Mouse (Mus musculus) CH12.LX (cell line): ENCODE data around the gene Krt1. TPM values are rescaled to one million over a fixed set of nuclear protein-coding genes. Genes with fewer than 3 reads are reported as not detected.

Source experiments
- DNase-seq: peaks from one replicate; pipeline ENCODE4 v3.0.0-alpha.2; 2013; ENCODE audit errors: extremely low read depth
- H3K27ac ChIP-seq: 2 replicates; pipeline ENCODE4 v1.5.1; 2012; ENCODE audit warnings: low read depth, mild to moderate bottlenecking, control low read depth, moderate library complexity; ENCODE audit not compliant: insufficient read depth
- H3K27me3 ChIP-seq: replicated peaks from 2 replicates; pipeline ENCODE3; 2012; ENCODE audit warnings: inconsistent platforms
- H3K36me3 ChIP-seq, 2 experiments: replicated peaks in 1 of 2; 2 replicates each; pipeline versions ENCODE3 to v1.6.1; 2012; ENCODE audit warnings: inconsistent platforms in 1 of 2, low read length in 1 of 2, mild to moderate bottlenecking in 1 of 2, mixed read lengths in 1 of 2, moderate library complexity in 1 of 2; ENCODE audit not compliant: control insufficient read depth in 1 of 2, insufficient read depth in 1 of 2
- H3K4me1 ChIP-seq, 2 experiments: 2 replicates each; pipeline ENCODE4 v1.6.1; 2012; ENCODE audit warnings: inconsistent platforms in 1 of 2, moderate library complexity in 1 of 2; ENCODE audit not compliant: insufficient read depth in 2 of 2, control insufficient read depth in 1 of 2
- H3K4me2 ChIP-seq: 2 replicates; pipeline ENCODE4 v1.6.1; 2012; ENCODE audit warnings: low read depth, mild to moderate bottlenecking, control low read depth; ENCODE audit not compliant: poor library complexity, insufficient read depth, severe bottlenecking
- H3K4me3 ChIP-seq, 3 experiments: fragments of 150-350 bp in 1 of 3; sonication (generic) in 1 of 3; replicated peaks in 1 of 3; 2 replicates each; pipeline versions ENCODE3 to v1.5.1; 2011 to 2012; ENCODE audit warnings: low read depth in 2 of 3, low read length in 2 of 3, mild to moderate bottlenecking in 2 of 3, moderate library complexity in 2 of 3, control low read depth in 1 of 3, improper control_type of control experiment in 1 of 3, inconsistent platforms in 1 of 3, mixed read lengths in 1 of 3; ENCODE audit not compliant: poor library complexity in 1 of 3
- H3K79me2 ChIP-seq: replicated peaks from 2 replicates; pipeline ENCODE4 v1.6.1; 2012; ENCODE audit warnings: mild to moderate bottlenecking, moderate library complexity; ENCODE audit not compliant: control insufficient read depth, poor library complexity, insufficient read depth, severe bottlenecking; ENCODE audit errors: extremely low read depth
- H3K9ac ChIP-seq: 2 replicates; pipeline ENCODE4 v1.6.1; 2012; ENCODE audit warnings: low read depth, mild to moderate bottlenecking, control low read depth, moderate library complexity; ENCODE audit not compliant: insufficient read depth
- H3K9me3 ChIP-seq: replicated peaks from 2 replicates; pipeline ENCODE3; 2012; ENCODE audit warnings: low read length, inconsistent platforms, mixed read lengths
- BHLHE40 ChIP-seq: IDR thresholded peaks from 2 replicates; pipeline ENCODE4 v1.6.1; 2011; ENCODE audit warnings: mild to moderate bottlenecking, low read depth, low read length, improper control_type of control experiment
- CHD2 ChIP-seq: IDR thresholded peaks from 2 replicates; pipeline ENCODE4 v1.6.1; 2011; ENCODE audit warnings: low read length, improper control_type of control experiment
- CTCF ChIP-seq, 2 experiments: IDR thresholded peaks in 1 of 2; conservative IDR thresholded peaks in 1 of 2; 2 replicates each; pipeline ENCODE4 v1.5.1; 2011 to 2012; ENCODE audit warnings: low read depth in 2 of 2, low read length in 2 of 2, improper control_type of control experiment in 1 of 2, inconsistent platforms in 1 of 2, mild to moderate bottlenecking in 1 of 2, moderate library complexity in 1 of 2
- ELF1 ChIP-seq: IDR thresholded peaks from 2 replicates; pipeline ENCODE4 v1.6.1; 2014; ENCODE audit warnings: low read depth, mild to moderate bottlenecking, inconsistent platforms, low read length, improper control_type of control experiment
- EP300 ChIP-seq: IDR thresholded peaks from 2 replicates; pipeline ENCODE4 v1.6.1; 2011; ENCODE audit warnings: low read length, improper control_type of control experiment
- ETS1 ChIP-seq: conservative IDR thresholded peaks from 2 replicates; pipeline ENCODE4 v1.6.1; 2012; ENCODE audit warnings: low read depth, mild to moderate bottlenecking, inconsistent platforms, low read length, improper control_type of control experiment, moderate library complexity
- HCFC1 ChIP-seq: IDR thresholded peaks from 2 replicates; pipeline ENCODE4 v1.6.1; 2012; ENCODE audit warnings: low read depth, mild to moderate bottlenecking, inconsistent platforms, low read length, improper control_type of control experiment
- JUN ChIP-seq: IDR thresholded peaks from 2 replicates; pipeline ENCODE4 v1.6.1; 2011; ENCODE audit warnings: low read depth, mild to moderate bottlenecking, low read length, improper control_type of control experiment, moderate library complexity; ENCODE audit not compliant: insufficient read depth
- MAX ChIP-seq: IDR thresholded peaks from 2 replicates; pipeline ENCODE4 v1.6.1; 2011; ENCODE audit warnings: low read length, improper control_type of control experiment
- MAZ ChIP-seq: IDR thresholded peaks from 2 replicates; pipeline ENCODE4 v1.6.1; 2012; ENCODE audit warnings: low read depth, mild to moderate bottlenecking, inconsistent platforms, low read length, improper control_type of control experiment, moderate library complexity
- MXI1 ChIP-seq: IDR thresholded peaks from 2 replicates; pipeline ENCODE4 v1.6.1; 2011; ENCODE audit warnings: mild to moderate bottlenecking, low read depth, low read length, improper control_type of control experiment
- MYC ChIP-seq: IDR thresholded peaks from 2 replicates; pipeline ENCODE4 v1.6.1; 2011; ENCODE audit warnings: low read depth, mild to moderate bottlenecking, improper control_type of control experiment, low read length
- PAX5 ChIP-seq: IDR thresholded peaks from 2 replicates; pipeline ENCODE4 v1.6.1; 2012; ENCODE audit warnings: low read length, inconsistent platforms, mixed read lengths
- POLR2A ChIP-seq: IDR thresholded peaks from 2 replicates; pipeline ENCODE4 v1.6.1; 2011; ENCODE audit warnings: low read depth, mild to moderate bottlenecking, improper control_type of control experiment, low read length
- POLR2AphosphoS2 ChIP-seq: IDR thresholded peaks from 2 replicates; pipeline ENCODE4 v1.6.1; 2011; ENCODE audit warnings: low read depth, low read length, improper control_type of control experiment
- RAD21 ChIP-seq: IDR thresholded peaks from 2 replicates; pipeline ENCODE4 v1.6.1; 2011; ENCODE audit warnings: low read depth, mild to moderate bottlenecking, low read length, improper control_type of control experiment, moderate library complexity
- SIN3A ChIP-seq: IDR thresholded peaks from 2 replicates; pipeline ENCODE4 v1.6.1; 2012; ENCODE audit warnings: low read length, improper control_type of control experiment, inconsistent platforms
- TBP ChIP-seq: conservative IDR thresholded peaks from 2 replicates; pipeline ENCODE4 v1.6.1; 2011; ENCODE audit warnings: low read depth, low read length, improper control_type of control experiment
- UBTF ChIP-seq: IDR thresholded peaks from 2 replicates; pipeline ENCODE4 v1.6.1; 2012; ENCODE audit warnings: low read depth, mild to moderate bottlenecking, inconsistent platforms, low read length, improper control_type of control experiment, moderate library complexity
- USF1 ChIP-seq: IDR thresholded peaks from 2 replicates; pipeline ENCODE4 v1.6.1; 2014; ENCODE audit warnings: low read depth, mild to moderate bottlenecking, inconsistent platforms, low read length, improper control_type of control experiment
- ZMIZ1 ChIP-seq: IDR thresholded peaks from 2 replicates; pipeline ENCODE4 v1.6.1; 2012; ENCODE audit warnings: low read depth, mild to moderate bottlenecking, inconsistent platforms, low read length, improper control_type of control experiment
- ZNF384 ChIP-seq: IDR thresholded peaks from 2 replicates; pipeline ENCODE4 v1.6.1; 2012; ENCODE audit warnings: low read depth, low read length, improper control_type of control experiment, inconsistent platforms
- dilution Hi-C: fragments of 300-500 bp; cut with MboI; formaldehyde crosslinking; loops from 2 replicates; pipeline ENCODE4 v1.14.3; 2020; ENCODE audit warnings: low sequenced_read_pairs; ENCODE audit not compliant: extremely low pct_unique_long_range_greater_than_20kb, extremely low pct_ligation_motif_present
- in situ Hi-C: fragments of 300-500 bp; cut with MboI; formaldehyde crosslinking; loops from 3 replicates; pipeline ENCODE4 v1.14.3; 2019; ENCODE audit warnings: low sequenced_read_pairs, low pct_ligation_motif_present, low pct_unique_long_range_greater_than_20kb, mixed read lengths
- polyA plus RNA-seq: library from polyadenylated mRNA; unstranded; fragments of >175 nt; gene quantifications from 2 replicates; pipeline ENCODE4 v1.2.1, GENCODE M21; 2012; ENCODE audit warnings: low read depth; ENCODE audit not compliant: insufficient read length
- total RNA-seq, 2 experiments: library from RNA; depleted of rRNA; stranded (reverse); fragments of 300-350 nt in 1 of 2; fragments of >200 nt in 1 of 2; gene quantifications; 2 replicates each; pipeline ENCODE4 v1.2.3; 2012 to 2014

Gene Krt1
- total and polyA plus RNA-seq, 3 experiments: not detected

DNA sequence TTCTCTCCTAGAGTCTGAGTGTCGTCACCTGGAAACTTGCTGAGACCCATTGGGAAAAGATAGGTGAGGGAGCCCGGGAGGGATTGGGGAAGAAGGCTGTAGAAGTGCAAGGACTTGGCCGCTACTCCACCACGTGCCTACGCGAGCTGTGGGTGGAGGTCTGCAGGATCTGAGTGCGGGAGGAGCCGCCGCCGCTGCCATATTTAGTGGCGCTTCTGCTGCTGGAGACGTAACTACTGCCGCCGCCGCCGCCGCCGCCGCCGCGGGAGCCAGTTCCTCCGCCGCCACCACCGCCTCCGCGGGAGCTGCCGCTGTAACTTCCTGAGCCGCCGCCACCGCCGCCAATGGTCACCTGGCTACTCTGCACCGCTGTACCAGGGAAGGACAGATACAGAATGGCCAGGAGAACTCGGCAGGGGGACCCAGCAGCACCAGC, 9.2 kb upstream of the Krt1 start:
- Histone ChIP-seq H3K4me2 (peak overlapping the region; percentile 69), H3K9ac (0 out of 2 replicates have a peak overlapping the region, but pooled peaks have one; percentile 26), H3K27ac (no peak overlapping the region), H3K9me3 (no peaks in the 10 kb centered on the region), H3K27me3 (peaks cover 99% of the 10 kb centered on the region), H3K36me3 (no peaks in the 10 kb centered on the region), H3K4me1 (peaks cover 0 to 2% of the 10 kb centered on the region in 2 experiments; a peak in 1 of 4 replicates), H3K4me3 (peak overlapping the region in 1 of 3 experiments; percentile 42)
- DNase-seq: no peak
- dilution Hi-C loops (no loop called here), in situ Hi-C loops (no loop called here)
- TF ChIP-seq RAD21 (no peak), EP300 (no peak), CHD2 (no peak), JUN (no peak), MAX (no peak), ELF1 (0 out of 2 replicates have a peak, but pooled peaks have one; percentile 14), ZNF384 (no peak)
- TF ChIP-seq, all 38 proteins: peak for 1
- no peaks in the 10 kb centered on the region for H3K79me2 ChIP-seq

DNA sequence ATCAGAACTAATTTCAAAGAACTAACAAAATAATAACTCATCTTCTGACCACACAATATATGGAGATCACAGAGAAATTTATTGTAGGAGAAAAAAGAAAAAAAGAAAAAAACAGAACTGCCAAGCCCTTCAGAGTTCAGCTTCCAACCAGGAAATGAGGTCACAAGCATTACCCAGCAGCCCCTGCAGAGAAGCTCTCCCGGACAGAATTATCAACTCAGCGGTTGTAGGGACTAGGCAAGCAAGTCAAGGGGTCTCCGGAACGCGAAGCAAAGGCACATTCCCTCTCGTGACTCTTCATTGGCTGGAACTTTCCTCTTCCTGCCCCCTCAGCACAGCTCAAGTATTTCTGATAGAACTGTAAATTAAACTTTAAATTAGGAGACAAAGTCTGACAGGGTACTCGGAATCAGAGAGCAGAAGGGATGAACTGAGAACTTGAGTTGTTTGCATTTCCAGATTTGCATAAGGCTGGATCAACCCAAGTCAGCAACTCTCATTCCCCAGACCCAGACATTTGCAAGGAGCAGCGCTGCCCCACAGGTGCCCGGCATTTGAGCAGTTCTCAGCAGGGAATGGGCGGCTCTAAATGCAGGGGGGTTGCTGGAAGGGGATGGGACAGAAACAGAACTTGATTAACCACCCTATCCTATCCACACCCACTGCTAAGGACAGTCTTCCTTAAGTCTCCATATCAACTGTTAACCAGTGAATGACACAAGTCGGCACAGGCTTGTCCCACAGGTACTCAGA, 8.3 kb upstream of the Krt1 start:
- H3K27ac ChIP-seq: no peak overlapping the region
- DNase-seq: no peak
- in situ Hi-C loops: no loop called here
- no peaks in the 10 kb centered on the region for H3K36me3 ChIP-seq
- dilution Hi-C loops: no loop called here
- H3K4me1 ChIP-seq: peaks cover 0 to 2% of the 10 kb centered on the region in 2 experiments; a peak in 1 of 4 replicates
- H3K4me3 ChIP-seq: peak overlapping the region in 2 of 3 experiments; percentile 12 to 15
- H3K79me2 ChIP-seq: no peaks in the 10 kb centered on the region
- peak overlapping the region; percentile 69 for H3K4me2 ChIP-seq
- TF ChIP-seq MXI1 (0 out of 2 replicates have a peak, but pooled peaks have one; percentile 15), SIN3A (no peak), MAZ (no peak), BHLHE40 (0 out of 2 replicates have a peak, but pooled peaks have one; percentile 14), TBP (peak; percentile 51; the same call in 1 of the 2 replicates), ETS1 (no peak), ELF1 (peak; percentile 72), POLR2A (peak; percentile 65), USF1 (no peak), ZNF384 (peak; percentile 57), UBTF (no peak), CTCF (conservative IDR thresholded peaks at IDR 0.05 in 1 of 2, IDR thresholded peaks at IDR 0.05 in 1 of 2; ENCODE audit: low read depth in 2 of 2, low read length in 2 of 2) (no peak), POLR2AphosphoS2 (no peak), PAX5 (no peak), ZMIZ1 (0 out of 2 replicates have a peak, but pooled peaks have one; percentile 54), MYC (no peak), HCFC1 (peak; percentile 59), MAX (no peak), RAD21 (no peak)
- no peak overlapping the region for H3K9ac ChIP-seq
- H3K27me3 ChIP-seq: peaks cover 97% of the 10 kb centered on the region
- H3K9me3 ChIP-seq: no peaks in the 10 kb centered on the region
